Comparison of ENCODE assay signal across 28 mouse cellular contexts in genomic region chr6:29108376-29108775, GRCm38 (mm10). TPM values are rescaled to one million over a fixed set of nuclear protein-coding genes. Genes with fewer than 3 reads are reported as not detected.
DNase-seq lines count a peak whose midpoint lies in the region; TF ChIP-seq lines count a peak whose summit lies in the region.
"Had no signal": no experiment of that assay in that cellular context is flagged by ENCODE, and none has a peak within 500 bp of the region (broad histone marks: within the 10 kb centered on the region; RNA-seq: fewer than 3 reads in every experiment).

No protein-coding gene starts in this region.

- H3K27me3 ChIP-seq in heart, adult 2 months (ENCODE audit: control insufficient read depth, insufficient read depth, low read length) = no peaks in the 10 kb centered on the region
- no peaks in the 10 kb centered on the region for H3K27me3 ChIP-seq in heart, embryonic 10.5 days (ENCODE audit: insufficient read depth, poor library complexity, severe bottlenecking)
- H3K27me3 ChIP-seq: Patski had no signal

- peak overlapping the region; percentile 57 for H3K27ac ChIP-seq in heart, adult 2 months
- H3K27ac ChIP-seq in heart, embryonic 10.5 days = no peak overlapping the region

- no peaks in the 10 kb centered on the region for H3K79me2 ChIP-seq in heart, adult 2 months (replicated peaks; ENCODE audit: control insufficient read depth, insufficient read depth, low read length)

- 0 out of 2 replicates have a peak, but pooled peaks have one; percentile 33 for TF ChIP-seq EP300 in heart, adult 2 months (IDR thresholded peaks at IDR 0.05; ENCODE audit: insufficient read depth, low read depth, low read length)

- peaks cover 6% of the 10 kb centered on the region for H3K4me1 ChIP-seq in heart, adult 2 months (ENCODE audit: control insufficient read depth, insufficient read depth, low read length)
- no peaks in the 10 kb centered on the region for H3K4me1 ChIP-seq in heart, embryonic 10.5 days

- H3K4me3 ChIP-seq in heart, adult 2 months = no peak overlapping the region
- H3K4me3 ChIP-seq in heart, embryonic 10.5 days = no peak overlapping the region

- peaks cover 13% of the 10 kb centered on the region for H3K9me3 ChIP-seq in heart, embryonic 10.5 days

- no peak for TF ChIP-seq CTCF in heart, adult 2 months (IDR thresholded peaks at IDR 0.05)

- TF ChIP-seq POLR2A in heart, adult 2 months (IDR thresholded peaks at IDR 0.05; ENCODE audit: insufficient read depth, low read depth, low read length) = no peak

- intact Hi-C loops in heart, postnatal 10 days (cut with DNase I) = no loop called here
- intact Hi-C loops in heart, adult 2 months (cut with DNase I) = no loop called here
- intact Hi-C loops in heart, postnatal 36 days (cut with DNase I) = loop anchor here (2.0 kb wide), 1 partner anchor 16 kb away; no protein-coding TSS in a partner anchor

- 39% methylated on average over 1 of the region's 1 CpGs for WGBS in heart, adult 2 months
- 63% methylated on average over 1 of the region's 1 CpGs for WGBS in heart, embryonic 10.5 days

- H3K36me3 ChIP-seq in heart, adult 2 months (ENCODE audit: control insufficient read depth, insufficient read depth, low read length) = no peaks in the 10 kb centered on the region
- no peaks in the 10 kb centered on the region for H3K36me3 ChIP-seq in heart, embryonic 10.5 days
- H3K36me3 ChIP-seq: G1E had no signal

- DNase-seq in heart, adult 11 months = peak; percentile 95
- no peak for DNase-seq in heart, postnatal 10 days
- DNase-seq in heart, adult 2 months = peak in 1 of 2 experiments; percentile 30
- DNase-seq in heart, postnatal 36 days = no peak
- peak; percentile 48 for DNase-seq in heart, adult 8-10 months (ENCODE audit: low spot score)
- no peak for DNase-seq in heart, embryonic 10.5 days (ENCODE audit: low spot score)
- DNase-seq in R1 (ENCODE audit: low read depth, low spot score) = peak; percentile 25
- no peak for DNase-seq in adipocyte (ENCODE audit: low spot score)
- DNase-seq: adrenal gland, adult 2 months; adrenal gland, adult 8-10 months; adrenal gland, postnatal 10 days; adrenal gland, postnatal 14 days; adrenal gland, postnatal 25 days; adrenal gland, postnatal 36 days; B cell, adult 2 months; cerebellum, adult 11 months; cerebellum, adult 11-12 months; cerebellum, adult 18-20 months; cerebellum, adult 2 months had no signal

- H3K9ac ChIP-seq in heart, adult 2 months (ENCODE audit: low read depth, low read length) = no peak overlapping the region

RNA-seq across cellular contexts. Expression of gene Lep, which starts 48.4 kb away (rescaled TPM):
- total RNA-seq in heart, postnatal 10 days (2021) = under 1 TPM; 0.29 to 0.60 TPM
- total RNA-seq in heart, adult 2 months (2021) = under 1 TPM; 0.08 to 0.30 TPM
- polyA plus RNA-seq in heart, adult 2 months (2012; rRNA removed) = 1.7 and 1.9 TPM in 2 replicates
- under 1 TPM in 1 of 2 experiments, not detected in 1; 0.22 TPM for total RNA-seq in heart, postnatal 36 days (2021)
- 1 to 10 TPM in 2 of 4 experiments, under 1 TPM in 1, not detected in 1; 0.22 to 1.8 (median 1.4) TPM for total RNA-seq in heart, adult 8-10 months (2022)
- polyA plus RNA-seq in heart, embryonic 10.5 days (2016; fragmentation: Nextera tagmentation; extraction: Ambion mirVana) = not detected in 2 replicates
- total RNA-seq: CH12.LX, ES-E14, MEL had no signal
- polyA plus RNA-seq: activated CD4-positive, CD25-positive, alpha-beta regulatory T cell, adult 4 months; brain, embryonic 14.5 days; C2C12; CD4-positive, CD25-positive, alpha-beta regulatory T cell, adult 4 months; cerebellum, adult 2 months; G1E had no signal

RNA-seq across cellular contexts. Expression of gene Rbm28, which starts 56.4 kb away (rescaled TPM):
- 10 to 100 TPM; 21.0 to 22.5 TPM for total RNA-seq in heart, postnatal 10 days (2021)
- 10 to 100 TPM; 18.4 to 18.8 TPM for total RNA-seq in heart, adult 2 months (2021)
- 4.6 and 13.2 TPM in 2 replicates for polyA plus RNA-seq in heart, adult 2 months (2012; rRNA removed)
- 10 to 100 TPM; 19.9 to 20.1 TPM for total RNA-seq in heart, postnatal 36 days (2021)
- 10 to 100 TPM; 15.1 to 19.7 (median 18.9) TPM for total RNA-seq in heart, adult 8-10 months (2022)
- polyA plus RNA-seq in heart, embryonic 10.5 days (2016; fragmentation: Nextera tagmentation; extraction: Ambion mirVana) = 30.0 and 44.4 TPM in 2 replicates

Comparison
In these comparisons a context has a peak if more than half of its experiments do, and no peak if none do; other contexts are left out.
1. DNase-seq: peak in heart, adult 11 months (single experiment), heart, adult 8-10 months (single experiment) and R1 (single experiment); none in heart, postnatal 10 days (0 of 2), heart, postnatal 36 days (0 of 2), heart, embryonic 10.5 days (single experiment) and adipocyte (single experiment).